Mouse (Mus musculus) kidney, adult 2 months (tissue): ENCODE measurements at regions not wholly inside any gene's neighbourhood (a gene's known extent, or its start where the extent isn't known, plus 50 kb on each side); places are given as distances from the start of the nearest gene placed in this dataset.

Experiments
- CTCF ChIP-seq: fragments of 200-500 bp; conservative IDR thresholded peaks from 2 replicates; pipeline ENCODE4 v1.5.1; 2011; ENCODE audit warnings: low read depth, mild to moderate bottlenecking, control low read depth, low read length, moderate library complexity, mixed read lengths; ENCODE audit not compliant: insufficient read depth, insufficient read length
- POLR2A ChIP-seq: fragments of 200-500 bp; IDR thresholded peaks from one replicate; pipeline ENCODE4 v1.6.1; 2011; ENCODE audit warnings: low read depth, low read length, control low read depth

- TF ChIP-seq CTCF (no peak), POLR2A (no peak)
Measured at GRCm38 (mm10) chr1:89337861-89338260, 116.7 kb upstream of the Agap1 start.
